Comparison of ENCODE assay signal across 15 mouse cellular contexts in genomic region chr1:130342429-130342828, GRCm38 (mm10).
DNase-seq lines count a peak whose midpoint lies in the region; ATAC-seq and TF ChIP-seq lines count a peak whose summit lies in the region.
"Had no signal": no experiment of that assay in that cellular context is flagged by ENCODE, and none has a peak within 500 bp of the region (broad histone marks: within the 10 kb centered on the region; RNA-seq: fewer than 3 reads in every experiment).

No protein-coding gene starts in this region.

- H3K4me3 ChIP-seq in heart, postnatal 0 days (ENCODE audit: low read depth, low read length) = no peak overlapping the region
- H3K4me3 ChIP-seq in liver, adult 2 months (ENCODE audit: insufficient read depth, low read depth, low read length) = no peak overlapping the region
- H3K4me3 ChIP-seq: erythroblast, embryonic 14.5 days; intestine, embryonic 15.5 days had no signal

- WGBS in heart, postnatal 0 days = 49% methylated on average over 9 of the region's 9 CpGs
- 72% methylated on average over 9 of the region's 9 CpGs for WGBS in liver, adult 2 months

- CTCF ChIA-PET in Patski (lab: Charles Lee) = interaction anchor here (1.2 to 2.1 kb wide), 3 partner anchors 8 to 30 kb away, joined by 3 to 6 read pairs (median 3); no protein-coding TSS in a partner anchor

- POLR2A ChIA-PET in Patski (lab: Charles Lee) = no interaction called here

- H3K4me2 ChIP-seq in heart, postnatal 0 days (ENCODE audit: low read depth, low read length) = no peak overlapping the region
- H3K4me2 ChIP-seq: intestine, embryonic 15.5 days had no signal

- DNase-seq in heart, postnatal 0 days (ENCODE audit: low spot score) = no peak
- no peak for DNase-seq in heart, adult 11 months
- DNase-seq in 416B (ENCODE audit: low read depth) (peak; percentile 49), Patski (ENCODE audit: low read depth, low spot score) (no peak)
- peak; percentile 24 for DNase-seq in liver, adult 2 months (ENCODE audit: extremely low read depth, low read depth, low spot score)
- DNase-seq in urinary bladder, adult 18-20 months (ENCODE audit: low spot score in 2 of 2) = no peak
- DNase-seq in adrenal gland, adult 2 months = no peak
- DNase-seq: B cell, adult 2 months; cerebellum, postnatal 25 days; heart, postnatal 36 days; lung, postnatal 36 days; thymus, adult 18-20 months had no signal

- no peaks in the 10 kb centered on the region for H3K79me2 ChIP-seq in liver, adult 2 months (ENCODE audit: control insufficient read depth, insufficient read depth, low read length)

- no peak overlapping the region for H3K9ac ChIP-seq in heart, postnatal 0 days (replicated peaks; ENCODE audit: low read depth, low read length)
- no peak overlapping the region for H3K9ac ChIP-seq in liver, adult 2 months (ENCODE audit: low read depth, low read length)
- H3K9ac ChIP-seq: intestine, embryonic 15.5 days had no signal

- ATAC-seq in heart, postnatal 0 days (ENCODE audit: insufficient read depth, low read depth) = no peak
- no peak for ATAC-seq in Patski
- no peak for ATAC-seq in monocyte, adult 5-6 weeks (replicated peaks; ENCODE audit: insufficient number of reproducible peaks, low FRiP score, low TSS enrichment, poor library complexity, severe bottlenecking)
- ATAC-seq: intestine, embryonic 15.5 days had no signal

- no peak overlapping the region for H3K27ac ChIP-seq in heart, postnatal 0 days (ENCODE audit: low read depth)
- H3K27ac ChIP-seq in liver, adult 2 months (replicated peaks; ENCODE audit: insufficient read depth, low read depth, low read length) = no peak overlapping the region
- H3K27ac ChIP-seq: intestine, embryonic 15.5 days had no signal

- 0 out of 2 replicates have a peak, but pooled peaks have one; percentile 18 for TF ChIP-seq CTCF in heart, postnatal 0 days (IDR thresholded peaks at IDR 0.05; ENCODE audit: low read depth)
- peak; percentile 25 for TF ChIP-seq CTCF in Patski (IDR thresholded peaks at IDR 0.05)
- TF ChIP-seq CTCF in liver, adult 2 months (IDR thresholded peaks at IDR 0.05; ENCODE audit: low read depth, low read length) = peak; percentile 49; the same call in 1 of the 2 replicates

- H3K36me3 ChIP-seq in heart, postnatal 0 days (replicated peaks; ENCODE audit: control insufficient read depth, insufficient read depth, low read length) = no peaks in the 10 kb centered on the region
- no peaks in the 10 kb centered on the region for H3K36me3 ChIP-seq in liver, adult 2 months (ENCODE audit: control insufficient read depth, insufficient read depth, low read length)
- H3K36me3 ChIP-seq: intestine, embryonic 15.5 days had no signal

- TF ChIP-seq EP300 in heart, postnatal 0 days (IDR thresholded peaks at IDR 0.05; ENCODE audit: low read depth) = no peak

- no peaks in the 10 kb centered on the region for H3K4me1 ChIP-seq in heart, postnatal 0 days (ENCODE audit: control insufficient read depth, insufficient read depth)
- H3K4me1 ChIP-seq in liver, adult 2 months (ENCODE audit: control insufficient read depth, insufficient read depth, low read length) = no peaks in the 10 kb centered on the region
- H3K4me1 ChIP-seq: intestine, embryonic 15.5 days had no signal

- no peaks in the 10 kb centered on the region for H3K27me3 ChIP-seq in heart, postnatal 0 days (ENCODE audit: control insufficient read depth, insufficient read depth, low read length)
- H3K27me3 ChIP-seq in Patski = no peaks in the 10 kb centered on the region
- H3K27me3 ChIP-seq in liver, adult 2 months (ENCODE audit: control insufficient read depth, insufficient read depth, low read length) = no peaks in the 10 kb centered on the region
- H3K27me3 ChIP-seq: intestine, embryonic 15.5 days had no signal

- in situ Hi-C loops in Patski (cut with MboI; ENCODE audit: low pct_unique_long_range_greater_than_20kb) = no loop called here

- H3K9me3 ChIP-seq in heart, postnatal 0 days (replicated peaks; ENCODE audit: control insufficient read depth, low read length) = no peaks in the 10 kb centered on the region
- H3K9me3 ChIP-seq: intestine, embryonic 15.5 days had no signal

- no peak for TF ChIP-seq POLR2A in liver, adult 2 months (IDR thresholded peaks at IDR 0.05; ENCODE audit: extremely low read depth, insufficient read depth, low read length)

Comparison
In these comparisons a context has a peak if more than half of its experiments do, and no peak if none do; other contexts are left out.
1. DNase-seq: peak in 416B (single experiment) and liver, adult 2 months (single experiment); none in heart, postnatal 0 days (single experiment), heart, adult 11 months (single experiment), Patski (single experiment), urinary bladder, adult 18-20 months (0 of 2) and adrenal gland, adult 2 months (single experiment).
2. Peak in every context shown above with its lines, with median percentiles within 50 percentile points of each other: CTCF ChIP-seq.